ENCODE assay signal across 8 mouse cellular contexts in genomic region chr10:121473723-121474215, GRCm38 (mm10). TPM values are rescaled to one million over a fixed set of nuclear protein-coding genes. Genes with fewer than 3 reads are reported as not detected.
DNase-seq lines count a peak whose midpoint lies in the region; ATAC-seq and TF ChIP-seq lines count a peak whose summit lies in the region.

No protein-coding gene starts in this region.

- no peak overlapping the region for H3ac ChIP-seq in myocyte (ENCODE audit: control insufficient read depth, insufficient read length)

- H3K4me3 ChIP-seq in kidney, embryonic 16.5 days (ENCODE audit: low read length): peak overlapping the region; percentile 71
- H3K4me3 ChIP-seq in embryonic facial prominence, embryonic 11.5 days (ENCODE audit: low read depth, low read length): peak overlapping the region; percentile 70
- H3K4me3 ChIP-seq in limb, embryonic 14.5 days (replicated peaks; ENCODE audit: low read length): peak overlapping the region; percentile 89; the same call in 1 of the 2 replicates
- peak overlapping the region; percentile 92 for H3K4me3 ChIP-seq in myocyte

- no peak for DNase-seq in kidney, postnatal 14 days
- DNase-seq in embryonic facial prominence, embryonic 11.5 days (ENCODE audit: low spot score): no peak
- no peak for DNase-seq in limb, embryonic 14.5 days (ENCODE audit: low spot score)
- DNase-seq in gastrocnemius, adult 8-10 months (ENCODE audit: low spot score in 2 of 2): no peak
- no peak for DNase-seq in embryo, embryonic 9.5 days (ENCODE audit: extremely low spot score)
- DNase-seq in MN1 (ENCODE audit: low spot score): no peak

- WGBS in kidney, embryonic 16.5 days: 55% methylated on average over 12 of the region's 12 CpGs
- WGBS in embryonic facial prominence, embryonic 11.5 days: 53% methylated on average over 12 of the region's 12 CpGs
- 52% methylated on average over 12 of the region's 12 CpGs for WGBS in limb, embryonic 14.5 days

- H3K4me1 ChIP-seq in kidney, embryonic 16.5 days (ENCODE audit: insufficient read depth, low read length): peaks cover 50% of the 10 kb centered on the region
- H3K4me1 ChIP-seq in embryonic facial prominence, embryonic 11.5 days (ENCODE audit: control insufficient read depth, insufficient read depth, low read length): no peaks in the 10 kb centered on the region; the same call in 1 of the 2 replicates
- peaks cover 43% of the 10 kb centered on the region for H3K4me1 ChIP-seq in limb, embryonic 14.5 days (ENCODE audit: control insufficient read depth, insufficient read depth, low read length)

- H3K9ac ChIP-seq in kidney, embryonic 16.5 days (replicated peaks; ENCODE audit: low read length): 0 out of 2 replicates have a peak overlapping the region, but pooled peaks have one; percentile 87
- no peak overlapping the region for H3K9ac ChIP-seq in embryonic facial prominence, embryonic 11.5 days (replicated peaks; ENCODE audit: low read length)
- peak overlapping the region; percentile 77; the same call in 1 of the 2 replicates for H3K9ac ChIP-seq in limb, embryonic 14.5 days (ENCODE audit: low read depth, low read length, severe bottlenecking)

- H3K36me3 ChIP-seq in kidney, embryonic 16.5 days (ENCODE audit: insufficient read depth, low read length): no peaks in the 10 kb centered on the region
- H3K36me3 ChIP-seq in embryonic facial prominence, embryonic 11.5 days (replicated peaks; ENCODE audit: control insufficient read depth, insufficient read depth, low read depth, low read length): no peaks in the 10 kb centered on the region
- no peaks in the 10 kb centered on the region for H3K36me3 ChIP-seq in limb, embryonic 14.5 days (ENCODE audit: control insufficient read depth, insufficient read depth, low read length)
- H3K36me3 ChIP-seq in myocyte (ENCODE audit: control insufficient read depth, insufficient read depth): no peaks in the 10 kb centered on the region

- no peaks in the 10 kb centered on the region for H3K9me3 ChIP-seq in kidney, embryonic 16.5 days (ENCODE audit: low read length)
- H3K9me3 ChIP-seq in embryonic facial prominence, embryonic 11.5 days (replicated peaks; ENCODE audit: control insufficient read depth, low read length): no peaks in the 10 kb centered on the region
- no peaks in the 10 kb centered on the region for H3K9me3 ChIP-seq in limb, embryonic 14.5 days (ENCODE audit: control insufficient read depth, low read length)

- H3K79me2 ChIP-seq in myocyte (ENCODE audit: control insufficient read depth, insufficient read depth): peaks cover 61% of the 10 kb centered on the region

- 0 out of 2 replicates have a peak overlapping the region, but pooled peaks have one; percentile 31 for H3K27ac ChIP-seq in kidney, embryonic 16.5 days (ENCODE audit: low read length)
- H3K27ac ChIP-seq in embryonic facial prominence, embryonic 11.5 days (replicated peaks; ENCODE audit: low read depth, low read length): no peak overlapping the region
- no peak overlapping the region for H3K27ac ChIP-seq in limb, embryonic 14.5 days (replicated peaks; ENCODE audit: low read depth, low read length)

- H3K4me2 ChIP-seq in kidney, embryonic 16.5 days (replicated peaks; ENCODE audit: low read depth, low read length): peak overlapping the region; percentile 77
- H3K4me2 ChIP-seq in embryonic facial prominence, embryonic 11.5 days (ENCODE audit: low read depth, low read length): peak overlapping the region; percentile 76
- peak overlapping the region; percentile 83 for H3K4me2 ChIP-seq in limb, embryonic 14.5 days (replicated peaks; ENCODE audit: low read depth, low read length, severe bottlenecking)
- peak overlapping the region; percentile 89 for H3K4me2 ChIP-seq in myocyte (ENCODE audit: low read depth)

- no peak for ATAC-seq in kidney, embryonic 16.5 days (ENCODE audit: low FRiP score, low TSS enrichment)
- ATAC-seq in embryonic facial prominence, embryonic 11.5 days (replicated peaks; ENCODE audit: insufficient number of reproducible peaks, low FRiP score, low TSS enrichment, low read depth): no peak
- no peak for ATAC-seq in limb, embryonic 14.5 days (ENCODE audit: low FRiP score, low read depth)

- H3K27me3 ChIP-seq in kidney, embryonic 16.5 days (ENCODE audit: insufficient read depth, low read length): no peaks in the 10 kb centered on the region
- no peaks in the 10 kb centered on the region for H3K27me3 ChIP-seq in embryonic facial prominence, embryonic 11.5 days (ENCODE audit: control insufficient read depth, insufficient read depth, low read length)
- no peaks in the 10 kb centered on the region for H3K27me3 ChIP-seq in limb, embryonic 14.5 days (ENCODE audit: control insufficient read depth, insufficient read depth, low read length)
- no peaks in the 10 kb centered on the region for H3K27me3 ChIP-seq in myocyte (ENCODE audit: control insufficient read depth, insufficient read depth, insufficient read length)

- TF ChIP-seq POLR2A in limb, embryonic 14.5 days (IDR thresholded peaks at IDR 0.05; ENCODE audit: borderline replicate concordance, extremely low read depth, insufficient read depth, insufficient read length): no peak
- no peak for TF ChIP-seq POLR2A in myocyte (IDR thresholded peaks at IDR 0.05; ENCODE audit: insufficient read length, low read depth)

TF ChIP-seq in myocyte, 11 proteins besides CTCF, POLR2A, EP300 and RAD21:
- TF ChIP-seq MAX (IDR thresholded peaks at IDR 0.05; ENCODE audit: low read depth) (no peak), MYOD1 (IDR thresholded peaks at IDR 0.05; ENCODE audit: control insufficient read depth in 1 of 3, insufficient read length in 2 of 3, low read depth in 2 of 3) (peak in 1 of 3 experiments; percentile 31)
TF ChIP-seq in myocyte: peak in this region for 1.

RNA-seq across cellular contexts. Expression of gene Rassf3, which starts 2.4 kb away (rescaled TPM):
- 14.8 and 15.2 TPM in 2 replicates for polyA plus RNA-seq in kidney, embryonic 16.5 days (2015; fragmentation: Nextera tagmentation; extraction: Ambion mirVana)
- 20.6 and 21.4 TPM in 2 replicates for polyA plus RNA-seq in embryonic facial prominence, embryonic 11.5 days (2014; fragmentation: Nextera tagmentation; extraction: Ambion mirVana)
- 22.3 and 23.2 TPM in 2 replicates for polyA plus RNA-seq in limb, embryonic 14.5 days (2012; rRNA removed)
- polyA plus RNA-seq in limb, embryonic 14.5 days (2014; fragmentation: Nextera tagmentation; extraction: Ambion mirVana): 19.4 and 20.7 TPM in 2 replicates
- polyA plus RNA-seq in myocyte (2012; fragmentation: generic; extraction: Trizol): 32.3 TPM
- total RNA-seq in gastrocnemius, adult 8-10 months (2022): 10 to 100 TPM; 23.3 to 43.2 (median 31.1) TPM
